Mouse (Mus musculus): ENCODE results near the gene Nkd1.

DNA sequence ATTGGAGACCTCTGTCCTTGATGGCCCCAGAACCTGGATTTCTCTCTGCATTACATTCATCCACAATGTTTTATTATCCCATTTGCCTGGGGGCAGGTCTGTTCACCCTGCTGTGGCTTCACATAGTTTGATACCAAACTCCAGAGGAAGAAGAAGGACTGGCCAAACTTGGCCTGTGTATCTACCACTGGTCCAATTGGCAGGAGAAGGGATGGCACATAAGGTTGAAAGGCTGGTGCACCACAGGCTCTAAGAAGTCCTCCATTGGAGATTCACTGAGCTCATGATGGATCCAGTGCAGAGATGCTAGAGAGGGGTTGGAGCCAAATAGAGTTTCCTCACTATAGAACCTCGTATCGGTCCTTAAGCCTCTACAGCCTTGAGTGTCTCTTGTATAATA, 27.1 kb upstream of the Nkd1 start:
- TF ChIP-seq POLR2A (IDR thresholded peaks at IDR 0.05; ENCODE audit: control insufficient read depth, extremely low read depth, insufficient read depth, low read length, poor library complexity) = no peak
- TF ChIP-seq CTCF (IDR thresholded peaks at IDR 0.05; ENCODE audit: borderline replicate concordance, control insufficient read depth, extremely low read depth, insufficient read depth, low read length, poor library complexity) = no peak
